Mouse (Mus musculus) testis, adult 2 months (tissue): ENCODE data around the gene Chek1.

Experiments used
- CTCF ChIP-seq: fragments of 200-500 bp; IDR thresholded peaks from 2 replicates; pipeline ENCODE4 v1.5.1; 2012; ENCODE audit warnings: low read depth, mild to moderate bottlenecking, inconsistent platforms, low read length, moderate library complexity; ENCODE audit not compliant: control insufficient read depth, insufficient read depth, insufficient replicate concordance
- POLR2A ChIP-seq: fragments of 200-500 bp; IDR thresholded peaks from 2 replicates; pipeline ENCODE4 v1.6.1; 2012; ENCODE audit warnings: low read depth, mild to moderate bottlenecking, inconsistent platforms, low read length, moderate library complexity; ENCODE audit not compliant: control insufficient read depth

DNA sequence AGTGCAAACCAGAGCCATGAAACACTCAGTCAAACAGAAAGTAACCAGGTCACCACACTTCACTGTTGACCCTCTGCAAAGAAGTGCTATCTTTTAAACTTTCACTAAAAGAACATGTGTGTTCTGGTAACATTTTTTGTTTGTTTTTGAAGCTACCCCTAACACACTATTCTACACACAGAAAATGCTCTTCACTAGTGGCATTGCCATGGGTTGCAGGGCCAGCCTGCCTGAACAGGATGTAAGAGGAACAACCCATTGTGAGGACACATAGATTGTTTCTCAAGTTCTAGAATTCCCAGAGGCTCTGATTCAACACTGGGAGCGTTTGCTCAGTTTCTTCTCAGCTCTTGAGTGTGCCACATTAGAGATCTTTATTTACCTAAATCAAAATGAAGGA, 33.9 kb downstream of the Chek1 start, which contains the start of gene Acrv1:
- no peak for TF ChIP-seq CTCF
- TF ChIP-seq POLR2A: no peak
